Mouse (Mus musculus) hindbrain, postnatal 0 days (tissue): ENCODE data around the gene Nox1. TPM values are rescaled to one million over a fixed set of nuclear protein-coding genes. Genes with fewer than 3 reads are reported as not detected.
"Not testable (repeated sequence)": the region's sequence is repeated elsewhere in the genome, so short reads cannot be mapped to it uniquely, and the experiment has no call there.

Experiments
- ATAC-seq: fragments of 200-750 bp; cut with Nextera tagmentation; 2 replicates; pipeline ENCODE4 v1.8.0; 2017; ENCODE audit warnings: mild to moderate bottlenecking, moderate TSS enrichment, moderate library complexity
- DNase-seq: peaks from one replicate; pipeline ENCODE4 v3.0.0-alpha.2; 2015; ENCODE audit warnings: low spot score
- H3K27ac ChIP-seq: fragments of 300-500 bp; sonication (generic); 2 replicates; pipeline ENCODE4 v1.5.1; 2014; ENCODE audit warnings: mild to moderate bottlenecking
- H3K27me3 ChIP-seq: fragments of 300-500 bp; sonication (generic); 2 replicates; pipeline ENCODE4 v1.6.1; 2014; ENCODE audit warnings: low read length, mixed read lengths; ENCODE audit not compliant: insufficient read depth
- H3K36me3 ChIP-seq: fragments of 300-500 bp; sonication (generic); 2 replicates; pipeline ENCODE4 v1.6.1; 2014; ENCODE audit warnings: low read length, mixed read lengths; ENCODE audit not compliant: insufficient read depth
- H3K4me1 ChIP-seq: fragments of 300-500 bp; sonication (generic); 2 replicates; pipeline ENCODE4 v1.6.1; 2014; ENCODE audit warnings: antibody characterized with exemption, low read length, mixed read lengths; ENCODE audit not compliant: insufficient read depth
- H3K4me2 ChIP-seq: fragments of 300-500 bp; sonication (generic); 2 replicates; pipeline ENCODE4 v1.6.1; 2014; ENCODE audit warnings: low read depth, mild to moderate bottlenecking, low read length, moderate library complexity, mixed read lengths
- H3K4me3 ChIP-seq: fragments of 300-500 bp; sonication (generic); 2 replicates; pipeline ENCODE4 v1.5.1; 2014; ENCODE audit warnings: low read length
- H3K9ac ChIP-seq: fragments of 300-500 bp; sonication (generic); replicated peaks from 2 replicates; pipeline ENCODE4 v1.6.1; 2014; ENCODE audit warnings: mild to moderate bottlenecking, low read length, moderate library complexity, mixed read lengths
- H3K9me3 ChIP-seq: fragments of 300-500 bp; sonication (generic); 2 replicates; pipeline ENCODE4 v1.6.1; 2016; ENCODE audit warnings: low read length, mixed read lengths
- CTCF ChIP-seq: IDR thresholded peaks from 2 replicates; pipeline ENCODE4 v1.5.1; 2016; ENCODE audit warnings: antibody characterized with exemption, control low read depth, low read depth
- WGBS: fragments of 180-500 bp; shearing (Covaris S2); extraction: QIAGEN DNeasy Blood & Tissue Kit; methylation state at CpG from one replicate; pipeline ENCODE4 v1.1.7; 2014; 5-methylcytosine and 5-hydroxymethylcytosine counted together
- polyA plus RNA-seq: library from polyadenylated mRNA; unstranded; fragments of >200 nt; fragmentation: Nextera tagmentation; extraction: Ambion mirVana; gene quantifications from 2 replicates; pipeline ENCODE4 v1.2.1, GENCODE M21; 2015
- total RNA-seq: library from RNA; depleted of rRNA; stranded (reverse); fragments of >200 nt; gene quantifications from 2 replicates; pipeline ENCODE4 v1.2.3, GENCODE M21; 2014

The Nox1 gene
- total and polyA plus RNA-seq, 2 experiments from 2014 or later: 0.09 TPM; not detected in 1

- no peaks in the 10 kb centered on the region for H3K9me3 ChIP-seq
- no peak overlapping the region for H3K4me2 ChIP-seq
- H3K27me3 ChIP-seq: no peaks in the 10 kb centered on the region
- no peaks in the 10 kb centered on the region for H3K4me1 ChIP-seq
- H3K36me3 ChIP-seq: no peaks in the 10 kb centered on the region
- no peak overlapping the region for H3K4me3 ChIP-seq
- H3K9ac ChIP-seq: no peak overlapping the region
- no peak for TF ChIP-seq CTCF
- ATAC-seq (no peak), DNase-seq (no peak)
- WGBS: 78% methylated on average over 3 of the region's 3 CpGs
- H3K27ac ChIP-seq: no peak overlapping the region
These were observed 1.1 kb downstream of the Nox1 start for GRCm38 (mm10) chrX:134220618-134221017.

- no peak for DNase-seq
- TF ChIP-seq CTCF: no peak
- Histone ChIP-seq H3K9me3 (no peaks in the 10 kb centered on the region), H3K4me2 (no peak overlapping the region), H3K4me1 (no peaks in the 10 kb centered on the region), H3K36me3 (no peaks in the 10 kb centered on the region), H3K9ac (no peak overlapping the region), H3K27ac (no peak overlapping the region), H3K4me3 (no peak overlapping the region), H3K27me3 (no peaks in the 10 kb centered on the region)
- 56% methylated on average over 4 of the region's 4 CpGs for WGBS
- ATAC-seq: no peak
These were observed 3.6 kb downstream of the Nox1 start for GRCm38 (mm10) chrX:134218161-134218560.

- no peak for ATAC-seq
- WGBS: 50% methylated on average over 7 of the region's 7 CpGs
- TF ChIP-seq CTCF: no peak
These were observed 10.6 kb downstream of the Nox1 start for GRCm38 (mm10) chrX:134211151-134211642.

GRCm38 (mm10) chrX:134208491-134208890 lies 13.3 kb downstream of the Nox1 start:
- TF ChIP-seq CTCF: no peak
- ATAC-seq (no peak), DNase-seq (no peak)
- Histone ChIP-seq H3K4me3 (no peak overlapping the region), H3K27ac (no peak overlapping the region), H3K9me3 (no peaks in the 10 kb centered on the region), H3K27me3 (no peaks in the 10 kb centered on the region), H3K4me2 (no peak overlapping the region), H3K36me3 (no peaks in the 10 kb centered on the region), H3K9ac (no peak overlapping the region), H3K4me1 (no peaks in the 10 kb centered on the region)
- 86% methylated on average over 2 of the region's 2 CpGs for WGBS

More at GRCm38 (mm10) chrX:134211151-134211642, 10.6 kb downstream of the Nox1 start:
- DNase-seq: no peak
- Histone ChIP-seq H3K36me3 (no peaks in the 10 kb centered on the region), H3K4me3 (no peak overlapping the region), H3K27me3 (no peaks in the 10 kb centered on the region), H3K9me3 (no peaks in the 10 kb centered on the region), H3K4me1 (no peaks in the 10 kb centered on the region), H3K9ac (no peak overlapping the region), H3K27ac (no peak overlapping the region), H3K4me2 (no peak overlapping the region)

GRCm38 (mm10) chrX:134187201-134187600 lies 34.6 kb downstream of the Nox1 start, which contains the start of gene Arl13a:
Gene Arl13a, plus strand, starts transcription at chrX:134187501.
- not testable (repeated sequence) for H3K27me3 ChIP-seq, H3K4me3 ChIP-seq, H3K36me3 ChIP-seq, H3K4me1 ChIP-seq, H3K4me2 ChIP-seq, H3K9me3 ChIP-seq, H3K27ac ChIP-seq, ATAC-seq, H3K9ac ChIP-seq, DNase-seq
- 90% methylated on average over 8 of the region's 9 CpGs for whole genome bisulfite sequencing

- 90% methylated on average over 1 of the region's 1 CpGs for WGBS
- ATAC-seq: no peak
These were observed 47.1 kb downstream of the Nox1 start for GRCm38 (mm10) chrX:134174699-134175098.

GRCm38 (mm10) chrX:134170584-134170983 lies 51.2 kb downstream of the Nox1 start:
- Histone ChIP-seq H3K9me3 (no peaks in the 10 kb centered on the region), H3K4me2 (no peak overlapping the region), H3K27ac (no peak overlapping the region), H3K9ac (no peak overlapping the region), H3K4me1 (no peaks in the 10 kb centered on the region), H3K27me3 (no peaks in the 10 kb centered on the region), H3K36me3 (no peaks in the 10 kb centered on the region), H3K4me3 (no peak overlapping the region)
- DNase-seq (no peak), ATAC-seq (no peak)
- no peak for TF ChIP-seq CTCF
- WGBS: 90% methylated on average over 1 of the region's 1 CpGs

More at GRCm38 (mm10) chrX:134174699-134175098, 47.1 kb downstream of the Nox1 start:
- Histone ChIP-seq H3K9ac (no peak overlapping the region), H3K4me1 (no peaks in the 10 kb centered on the region), H3K9me3 (no peaks in the 10 kb centered on the region), H3K4me2 (no peak overlapping the region), H3K36me3 (no peaks in the 10 kb centered on the region), H3K4me3 (no peak overlapping the region), H3K27ac (no peak overlapping the region), H3K27me3 (no peaks in the 10 kb centered on the region)
- no peak for TF ChIP-seq CTCF
- no peak for DNase-seq
